Mouse (Mus musculus) frontal cortex, postnatal 36 days (tissue): ENCODE data around the gene Vmn2r54.
"Not testable (repeated sequence)": the region's sequence is repeated elsewhere in the genome, so short reads cannot be mapped to it uniquely, and the experiment has no call there.

Experiments used
- DNase-seq, 2 experiments: peaks; one replicate each; pipeline ENCODE4 v3.0.0; 2022; ENCODE audit warnings: low spot score in 2 of 2

Gene Vmn2r54

DNA sequence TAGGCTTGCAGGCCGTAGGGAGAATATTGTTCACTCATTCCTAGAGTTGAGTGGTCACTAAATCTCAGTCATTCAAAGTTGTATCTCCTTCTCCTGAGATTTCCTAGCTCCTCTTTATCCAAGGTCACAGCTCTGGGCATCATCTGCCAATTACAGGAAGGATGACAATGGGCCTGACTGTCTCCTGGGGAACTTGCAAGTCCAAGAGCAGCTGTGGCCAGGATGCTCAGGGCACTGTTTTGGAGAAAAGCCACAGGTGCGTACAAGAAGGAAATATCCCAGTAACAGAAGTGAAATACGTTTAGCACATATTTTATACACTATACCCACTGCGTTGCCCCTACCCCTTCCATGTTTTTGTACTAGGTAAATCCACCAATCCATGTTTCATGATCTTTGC, at the start of gene Vmn2r54:
Gene Vmn2r54, minus strand, starts transcription at position 101 of the 400 bp plus-strand sequence.
- not testable (repeated sequence) for DNase-seq

DNA sequence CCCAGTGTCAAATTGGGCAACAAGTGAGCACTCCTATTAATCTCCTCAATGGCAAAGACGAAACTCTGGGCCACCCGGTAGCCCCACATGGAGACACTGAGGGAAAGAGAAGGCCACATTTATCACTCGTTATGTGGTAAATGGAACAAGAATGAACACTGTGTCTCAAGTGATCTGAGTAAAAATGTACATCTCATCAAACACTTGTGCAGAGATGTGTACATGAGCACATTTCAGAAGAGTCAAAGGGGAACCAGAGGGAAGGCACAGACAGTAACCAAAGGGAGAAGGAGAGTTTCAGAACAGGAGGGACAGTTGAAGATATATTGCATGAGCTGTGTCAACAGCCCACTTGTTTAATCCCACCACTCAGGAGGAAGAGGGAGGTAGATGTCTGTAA, 44.8 kb upstream of the Vmn2r54 start, which contains the start of gene Vmn2r55:
Gene Vmn2r55, minus strand, starts transcription at position 101 of the 400 bp plus-strand sequence.
- not testable (repeated sequence) for DNase-seq

DNA sequence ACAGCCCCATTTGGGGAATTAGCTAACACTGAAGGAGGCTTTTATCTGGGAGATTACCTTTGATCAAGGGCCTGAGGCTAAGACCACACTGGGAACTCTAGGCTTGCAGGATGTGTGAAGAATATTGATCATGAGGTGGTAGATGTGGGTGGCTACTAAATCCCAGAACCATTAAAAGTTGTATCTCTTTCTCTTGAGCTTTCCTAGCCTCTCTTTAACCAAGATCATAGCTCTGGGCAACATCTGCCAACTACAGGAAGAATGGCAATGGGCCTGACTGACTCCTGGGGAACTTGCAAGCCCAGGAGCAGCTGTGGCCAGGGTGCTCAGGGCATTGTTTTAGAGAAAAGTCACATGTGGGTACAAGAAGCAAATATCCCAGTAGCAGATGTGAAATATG, 31.4 kb downstream of the Vmn2r54 start, which contains the start of gene Vmn2r53:
Gene Vmn2r53, minus strand, starts transcription at position 101 of the 400 bp plus-strand sequence.
- DNase-seq = no peak
